Mouse (Mus musculus) midbrain, embryonic 13.5 days (tissue): ENCODE results near the gene Wdr24. TPM values are rescaled to one million over a fixed set of nuclear protein-coding genes. Genes with fewer than 3 reads are reported as not detected.
A peak's percentile ranks its signal among the peaks of the same experiment; 100 is the strongest.

ENCODE experiments used
- ATAC-seq: fragments of 200-750 bp; cut with Nextera tagmentation; 2 replicates; pipeline ENCODE4 v1.8.0; 2017; ENCODE audit warnings: mild to moderate bottlenecking, moderate TSS enrichment, moderate library complexity
- H3K27ac ChIP-seq: fragments of 300-500 bp; sonication (generic); 2 replicates; pipeline ENCODE4 v1.5.1; 2015; ENCODE audit warnings: inconsistent platforms, mild to moderate bottlenecking, moderate library complexity
- H3K27me3 ChIP-seq: fragments of 300-500 bp; sonication (generic); 2 replicates; pipeline ENCODE4 v1.6.1; 2015; ENCODE audit warnings: mild to moderate bottlenecking, inconsistent platforms
- H3K36me3 ChIP-seq: fragments of 300-500 bp; sonication (generic); 2 replicates; pipeline ENCODE4 v1.6.1; 2015; ENCODE audit warnings: mild to moderate bottlenecking, inconsistent platforms
- H3K4me1 ChIP-seq: fragments of 300-500 bp; sonication (generic); replicated peaks from 2 replicates; pipeline ENCODE4 v1.6.1; 2015; ENCODE audit warnings: inconsistent platforms
- H3K4me2 ChIP-seq: fragments of 300-500 bp; sonication (generic); replicated peaks from 2 replicates; pipeline ENCODE4 v1.6.1; 2015; ENCODE audit warnings: moderate library complexity, mild to moderate bottlenecking, inconsistent platforms
- H3K4me3 ChIP-seq: fragments of 300-500 bp; sonication (generic); replicated peaks from 2 replicates; pipeline ENCODE4 v1.5.1; 2015; ENCODE audit warnings: mild to moderate bottlenecking, inconsistent platforms
- H3K9ac ChIP-seq: fragments of 300-500 bp; sonication (generic); replicated peaks from 2 replicates; pipeline ENCODE4 v1.6.1; 2015; ENCODE audit warnings: mild to moderate bottlenecking, inconsistent platforms
- H3K9me3 ChIP-seq: fragments of 300-500 bp; sonication (generic); 2 replicates; pipeline ENCODE4 v1.6.1; 2016; ENCODE audit warnings: mild to moderate bottlenecking, inconsistent platforms
- WGBS: fragments of 180-500 bp; shearing (Covaris S2); methylation state at CpG from one replicate; pipeline ENCODE4 v1.1.7; 2015; 5-methylcytosine and 5-hydroxymethylcytosine counted together
- polyA plus RNA-seq: library from polyadenylated mRNA; unstranded; fragments of >200 nt; fragmentation: Nextera tagmentation; extraction: Ambion mirVana; gene quantifications from 2 replicates; pipeline ENCODE4 v1.2.1, GENCODE M21; 2015

Gene Wdr24
- polyA plus RNA-seq, 1 experiment from 2014 or later: 31.2 TPM

- H3K4me3 ChIP-seq: peak overlapping the region; percentile 53; the same call in 1 of the 2 replicates
- peaks cover 82% of the 10 kb centered on the region for H3K4me1 ChIP-seq
These were observed 4.3 kb downstream of the Wdr24 start for GRCm38 (mm10) chr17:25827546-25828222.

GRCm38 (mm10) chr17:25828223-25828594 lies 4.8 kb downstream of the Wdr24 start:
- Histone ChIP-seq H3K27me3 (no peaks in the 10 kb centered on the region), H3K4me3 (peak overlapping the region; percentile 53), H3K9ac (peak overlapping the region; percentile 81), H3K4me1 (peaks cover 79% of the 10 kb centered on the region), H3K4me2 (peak overlapping the region; percentile 95), H3K9me3 (no peaks in the 10 kb centered on the region), H3K27ac (peak overlapping the region; percentile 92), H3K36me3 (peaks cover 51% of the 10 kb centered on the region)
- no peak for ATAC-seq
- 87% methylated on average over 8 of the region's 8 CpGs for WGBS

More at GRCm38 (mm10) chr17:25827546-25828222, 4.3 kb downstream of the Wdr24 start:
- Histone ChIP-seq H3K27ac (no peak overlapping the region), H3K27me3 (no peaks in the 10 kb centered on the region), H3K36me3 (peaks cover 51% of the 10 kb centered on the region), H3K4me2 (peak overlapping the region; percentile 95; the same call in 1 of the 2 replicates), H3K9me3 (no peaks in the 10 kb centered on the region), H3K9ac (no peak overlapping the region; the same call in none of the 2 replicates)
- WGBS: 92% methylated on average over 22 of the region's 22 CpGs
- ATAC-seq: no peak

GRCm38 (mm10) chr17:25828712-25829557 lies 5.5 kb downstream of the Wdr24 start, which contains the start of gene Jmjd8:
TSS of gene Jmjd8 (plus strand) at chr17:25828867.
- WGBS: under 1% methylated on average over 32 of the region's 32 CpGs
- Histone ChIP-seq H3K27me3 (no peaks in the 10 kb centered on the region), H3K36me3 (peaks cover 51% of the 10 kb centered on the region), H3K4me1 (peaks cover 82% of the 10 kb centered on the region), H3K4me3 (peak within 1 kb of the TSS; percentile 53), H3K27ac (peak within 1 kb of the TSS; percentile 92), H3K9me3 (no peaks in the 10 kb centered on the region), H3K4me2 (peak within 1 kb of the TSS; percentile 95), H3K9ac (peak within 1 kb of the TSS; percentile 81)
- ATAC-seq: peak; percentile 58

GRCm38 (mm10) chr17:25829558-25830017 lies 6.2 kb downstream of the Wdr24 start:
- Histone ChIP-seq H3K4me1 (peaks cover 82% of the 10 kb centered on the region), H3K36me3 (peaks cover 51% of the 10 kb centered on the region), H3K27ac (peak overlapping the region; percentile 92), H3K4me3 (peak overlapping the region; percentile 53), H3K9ac (peak overlapping the region; percentile 81), H3K9me3 (no peaks in the 10 kb centered on the region), H3K4me2 (peak overlapping the region; percentile 95), H3K27me3 (no peaks in the 10 kb centered on the region)
- no peak for ATAC-seq
- WGBS: 47% methylated on average over 8 of the region's 8 CpGs

GRCm38 (mm10) chr17:25830200-25830753 lies 6.8 kb downstream of the Wdr24 start:
- no peak for ATAC-seq
- Histone ChIP-seq H3K27ac (no peak overlapping the region), H3K4me1 (peaks cover 82% of the 10 kb centered on the region), H3K9ac (no peak overlapping the region), H3K36me3 (peaks cover 58% of the 10 kb centered on the region), H3K9me3 (no peaks in the 10 kb centered on the region), H3K4me3 (peak overlapping the region; percentile 53), H3K4me2 (peak overlapping the region; percentile 98), H3K27me3 (no peaks in the 10 kb centered on the region)
- 88% methylated on average over 4 of the region's 4 CpGs for WGBS

GRCm38 (mm10) chr17:25830806-25831431 lies 7.5 kb downstream of the Wdr24 start:
- Histone ChIP-seq H3K27me3 (no peaks in the 10 kb centered on the region), H3K4me1 (peaks cover 83% of the 10 kb centered on the region), H3K4me3 (peak overlapping the region; percentile 53), H3K36me3 (peaks cover 55% of the 10 kb centered on the region), H3K4me2 (peak overlapping the region; percentile 98), H3K9me3 (no peaks in the 10 kb centered on the region), H3K9ac (peak overlapping the region; percentile 91; the same call in 1 of the 2 replicates), H3K27ac (no peak overlapping the region)
- no peak for ATAC-seq
- WGBS: 87% methylated on average over 14 of the region's 14 CpGs

- peak overlapping the region; percentile 88 for H3K4me3 ChIP-seq
- H3K27me3 ChIP-seq: no peaks in the 10 kb centered on the region
- peaks cover 83% of the 10 kb centered on the region for H3K4me1 ChIP-seq
- ATAC-seq: no peak
- H3K27ac ChIP-seq: peak overlapping the region; percentile 95; the same call in 1 of the 2 replicates
- H3K9me3 ChIP-seq: no peaks in the 10 kb centered on the region
- peaks cover 48% of the 10 kb centered on the region for H3K36me3 ChIP-seq
- 65% methylated on average over 21 of the region's 21 CpGs for WGBS
- peak overlapping the region; percentile 91 for H3K9ac ChIP-seq
- peak overlapping the region; percentile 98 for H3K4me2 ChIP-seq
These were observed 8.2 kb downstream of the Wdr24 start for GRCm38 (mm10) chr17:25831451-25832281.

GRCm38 (mm10) chr17:25832436-25833290 lies 9.2 kb downstream of the Wdr24 start:
- H3K9ac ChIP-seq: peak overlapping the region; percentile 91
- no peaks in the 10 kb centered on the region for H3K27me3 ChIP-seq
- peak overlapping the region; percentile 95 for H3K27ac ChIP-seq
- peak overlapping the region; percentile 98 for H3K4me2 ChIP-seq
- peak; percentile 89 for ATAC-seq
- H3K4me3 ChIP-seq: peak overlapping the region; percentile 88
- peaks cover 38% of the 10 kb centered on the region for H3K36me3 ChIP-seq
- H3K4me1 ChIP-seq: peaks cover 83% of the 10 kb centered on the region
- WGBS: under 1% methylated on average over 73 of the region's 77 CpGs
- H3K9me3 ChIP-seq: no peaks in the 10 kb centered on the region

GRCm38 (mm10) chr17:25833291-25833663 lies 9.8 kb downstream of the Wdr24 start, which contains the start of gene Stub1:
TSS of gene Stub1 (minus strand) at chr17:25833404.
- H3K4me2 ChIP-seq: peak within 1 kb of the TSS; percentile 98
- H3K4me3 ChIP-seq: peak within 1 kb of the TSS; percentile 88
- H3K36me3 ChIP-seq: peaks cover 38% of the 10 kb centered on the region
- peak within 1 kb of the TSS; percentile 95 for H3K27ac ChIP-seq
- ATAC-seq: no peak
- H3K9me3 ChIP-seq: no peaks in the 10 kb centered on the region
- no peaks in the 10 kb centered on the region for H3K27me3 ChIP-seq
- H3K4me1 ChIP-seq: peaks cover 83% of the 10 kb centered on the region
- under 1% methylated on average over 24 of the region's 24 CpGs for WGBS
- H3K9ac ChIP-seq: peak within 1 kb of the TSS; percentile 91

- H3K4me1 ChIP-seq: peaks cover 82% of the 10 kb centered on the region
These were observed 10.7 kb downstream of the Wdr24 start for GRCm38 (mm10) chr17:25833961-25834594.

More at GRCm38 (mm10) chr17:25833961-25834594, 10.7 kb downstream of the Wdr24 start:
- Histone ChIP-seq H3K27ac (peak overlapping the region; percentile 95), H3K4me2 (peak overlapping the region; percentile 98), H3K36me3 (peaks cover 42% of the 10 kb centered on the region), H3K4me3 (peak overlapping the region; percentile 88), H3K27me3 (no peaks in the 10 kb centered on the region), H3K9ac (peak overlapping the region; percentile 91), H3K9me3 (no peaks in the 10 kb centered on the region)
- ATAC-seq: no peak
- WGBS: 57% methylated on average over 6 of the region's 6 CpGs
